Mouse (Mus musculus) E14TG2a.4 (cell line): ENCODE data around the gene Fam50b.

Experiments
- CTCF ChIP-seq: conservative IDR thresholded peaks from 2 replicates; pipeline ENCODE4 v1.5.1; 2014; ENCODE audit warnings: low read length
- POU5F1 ChIP-seq: IDR thresholded peaks from 2 replicates; pipeline ENCODE4 v1.6.1; 2014; ENCODE audit warnings: low read length, borderline replicate concordance

- TF ChIP-seq CTCF (no peak), POU5F1 (no peak)
Observed at GRCm38 (mm10) chr13:34696734-34697332, 37.8 kb upstream of the Fam50b start.
